Mouse (Mus musculus) retina, postnatal 1 day (tissue): ENCODE results near the gene Eml6.
A peak's percentile ranks its signal among the peaks of the same experiment; 100 is the strongest.
"Not testable (repeated sequence)": the region's sequence is repeated elsewhere in the genome, so short reads cannot be mapped to it uniquely, and the experiment has no call there.

Experiments used
- DNase-seq: peaks from one replicate; pipeline ENCODE4 v3.0.0-alpha.2; 2012

The Eml6 gene

DNA sequence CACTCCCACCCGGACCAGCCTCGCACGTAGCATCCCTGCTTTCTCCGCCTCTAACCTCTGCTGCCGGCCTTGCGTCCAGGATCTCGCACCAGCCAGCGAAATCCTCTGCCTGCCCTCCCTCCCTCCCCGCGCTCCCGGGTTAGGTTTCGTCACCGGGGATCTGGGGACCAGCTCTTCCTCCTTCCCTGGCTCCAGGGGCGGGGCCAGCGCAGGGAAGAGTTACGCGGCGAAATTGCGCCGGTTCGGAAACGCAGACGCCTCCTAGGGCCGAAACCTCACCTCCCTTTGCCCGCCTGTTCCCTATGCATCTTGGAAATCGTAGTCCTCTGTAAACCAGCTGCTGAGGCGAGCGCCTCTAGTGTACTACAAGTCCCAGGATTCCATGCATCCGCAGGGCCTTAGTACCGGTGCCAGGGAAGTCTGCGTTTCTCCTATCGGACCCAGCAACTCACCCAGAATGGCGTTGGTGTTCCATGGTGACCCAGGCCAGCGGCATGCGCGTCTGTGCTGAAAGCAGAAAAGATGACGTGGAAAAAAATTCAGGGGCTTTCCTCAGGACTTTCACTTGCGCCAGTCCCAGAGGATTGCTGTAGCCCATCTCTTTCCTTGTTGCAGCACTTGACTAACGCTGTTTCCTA lies at the start of gene Eml6:
Gene Eml6, minus strand, starts transcription at position 199 of the 638 bp plus-strand sequence.
- DNase-seq: peak; percentile 99

DNA sequence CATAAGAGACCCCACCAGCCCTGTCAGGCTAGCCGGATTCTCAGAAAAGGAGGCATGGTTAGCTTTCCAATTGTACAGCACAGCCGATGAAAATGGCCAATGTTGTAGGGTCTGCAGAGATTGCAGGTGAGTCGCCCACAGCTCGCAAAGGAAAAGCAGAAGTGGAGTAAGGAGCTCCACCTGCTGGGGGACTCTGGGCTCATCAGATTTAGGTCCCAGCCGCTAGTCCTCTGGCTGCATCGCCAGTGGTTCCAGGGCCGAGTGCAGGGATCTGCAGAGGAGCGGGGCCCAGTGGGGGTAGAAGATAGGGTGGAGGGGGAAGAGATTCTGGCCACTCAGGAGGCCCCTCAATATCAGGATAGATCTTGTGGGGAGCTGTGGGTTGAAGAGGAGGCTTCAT lies 31.5 kb upstream of the Eml6 start:
- peak; percentile 47 for DNase-seq

DNA sequence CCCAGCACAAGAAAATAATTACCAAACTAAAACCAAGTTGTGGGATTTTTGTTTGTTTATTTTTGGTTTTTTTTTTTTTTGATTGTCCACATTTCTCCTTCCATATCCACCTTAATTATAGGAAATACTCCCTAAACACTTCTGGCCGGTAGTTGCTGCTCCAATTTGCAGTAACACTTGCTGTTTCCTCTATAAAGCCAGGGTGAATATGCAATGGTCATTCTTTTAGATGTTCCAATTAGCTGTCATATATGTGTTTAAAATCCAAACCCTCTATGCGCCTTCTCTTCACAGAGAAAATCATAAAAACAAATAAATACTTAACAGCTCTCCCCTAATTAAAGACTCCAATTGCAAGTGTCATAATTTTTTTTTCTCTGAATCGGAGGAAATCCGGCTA lies 689 bp downstream of the Eml6 start:
- no peak for DNase-seq

DNA sequence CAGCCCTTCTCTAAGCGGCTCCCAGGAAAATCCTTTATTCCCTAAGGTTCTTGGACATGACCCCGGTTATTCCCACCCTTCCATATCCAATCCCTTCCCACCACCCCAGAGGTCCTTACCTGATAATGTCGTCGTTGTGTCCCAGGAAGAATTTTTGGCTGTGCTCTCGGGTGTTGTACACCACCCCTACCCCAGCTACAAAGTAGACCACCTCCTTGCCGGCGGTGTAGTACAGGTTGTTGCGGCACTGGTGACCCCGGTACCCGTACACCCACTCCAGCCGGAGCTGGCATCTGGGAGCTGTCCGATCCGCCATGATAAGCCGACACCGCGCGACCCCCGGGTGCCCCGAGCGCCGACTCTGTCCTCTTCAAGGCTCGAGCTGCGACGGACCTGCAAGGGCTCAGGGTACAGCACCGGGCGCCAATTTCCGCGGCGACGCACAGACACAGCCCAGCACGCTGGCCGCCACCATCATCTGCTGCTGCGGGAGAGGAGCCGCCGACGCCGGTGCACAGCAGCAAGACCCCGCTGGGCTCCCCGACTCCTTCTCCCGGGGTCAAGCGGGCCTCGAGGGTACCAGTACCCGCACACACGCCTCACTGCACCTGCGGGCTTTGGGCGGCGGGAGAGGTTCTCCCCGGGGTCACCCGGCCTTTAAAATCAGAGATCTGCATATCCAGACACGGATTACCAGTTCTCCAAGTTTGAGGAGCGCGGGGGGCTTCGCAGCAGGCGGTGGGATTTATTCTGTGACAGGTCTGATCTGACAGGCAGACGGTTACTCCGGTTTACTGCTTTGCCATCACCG lies 1.4 kb downstream of the Eml6 start:
- peak; percentile 68 for DNase-seq

DNA sequence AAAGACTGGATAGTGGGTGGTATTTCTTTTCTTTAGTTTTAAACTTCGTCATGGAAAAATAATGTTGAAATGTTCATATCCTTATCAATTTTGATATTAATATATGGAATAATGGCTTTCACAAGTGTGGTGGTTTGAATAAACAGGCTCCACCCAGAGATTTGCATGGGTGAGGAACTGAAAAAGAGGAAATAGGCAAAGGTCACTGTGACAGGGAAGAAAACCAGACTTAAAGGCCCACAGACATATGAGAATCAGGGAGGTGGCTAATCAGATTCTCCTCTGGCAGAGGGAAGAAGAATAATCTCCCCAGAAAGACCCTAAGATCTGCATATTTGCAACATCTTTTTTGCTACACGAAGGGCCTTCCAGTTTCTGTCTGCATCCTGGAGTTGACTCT lies 39.6 kb downstream of the Eml6 start:
- no peak for DNase-seq

DNA sequence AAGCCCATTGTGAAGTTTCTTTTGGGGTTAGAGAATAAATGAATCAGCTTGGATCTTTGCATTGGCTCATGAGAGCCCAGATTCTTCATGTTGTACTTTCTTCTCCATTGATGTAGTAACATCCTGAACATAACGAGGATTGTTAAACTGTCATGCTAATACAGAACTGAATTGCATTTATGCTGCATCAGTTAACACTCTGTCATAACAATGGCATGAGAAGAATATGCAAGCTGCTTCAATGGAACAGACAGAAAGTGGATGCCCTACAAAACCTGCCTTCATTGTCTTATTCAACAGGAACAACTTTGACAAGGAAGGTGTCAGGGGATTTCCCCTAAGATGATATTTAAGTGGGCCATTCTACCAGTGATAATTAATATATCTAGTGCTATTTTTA lies 57.0 kb downstream of the Eml6 start:
- peak; percentile 82 for DNase-seq

DNA sequence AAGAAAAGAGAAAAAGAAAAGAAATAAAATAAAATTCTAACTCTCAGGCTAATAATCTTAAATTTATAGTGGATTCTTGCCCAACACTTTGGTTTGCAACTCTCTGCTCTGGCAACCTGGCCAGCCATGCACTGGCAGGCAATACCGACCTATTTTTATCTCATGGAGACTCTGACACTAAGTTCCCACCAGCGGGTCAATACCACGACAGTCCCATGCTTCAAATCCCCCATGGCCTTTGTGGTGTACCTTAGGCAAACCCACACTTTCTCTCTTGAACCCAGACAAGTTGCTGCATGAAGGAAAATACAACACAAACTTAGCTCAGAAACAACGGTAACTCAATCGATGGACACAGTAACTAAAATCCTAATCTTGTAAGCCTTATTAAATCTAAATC lies 66.5 kb downstream of the Eml6 start:
- DNase-seq: no peak

DNA sequence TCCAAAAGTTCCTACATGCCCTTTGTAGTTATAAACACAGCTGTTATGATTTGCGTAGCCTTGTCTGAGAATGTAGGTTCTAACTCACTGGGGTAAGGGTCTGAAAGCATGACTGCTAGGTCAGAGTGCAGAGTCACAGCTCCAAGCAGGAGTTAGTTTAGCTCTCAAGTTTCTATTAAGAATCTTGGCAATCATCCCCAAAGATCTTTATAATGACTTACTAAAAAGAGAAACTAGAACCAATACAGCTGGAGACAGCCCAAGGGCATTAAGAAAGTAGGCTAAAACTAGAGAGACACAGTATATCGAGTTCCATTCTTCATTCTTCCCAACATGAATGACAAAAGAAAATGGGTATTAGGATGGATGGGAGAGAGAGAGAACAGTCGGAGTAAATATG lies 81.2 kb downstream of the Eml6 start:
- no peak for DNase-seq

DNA sequence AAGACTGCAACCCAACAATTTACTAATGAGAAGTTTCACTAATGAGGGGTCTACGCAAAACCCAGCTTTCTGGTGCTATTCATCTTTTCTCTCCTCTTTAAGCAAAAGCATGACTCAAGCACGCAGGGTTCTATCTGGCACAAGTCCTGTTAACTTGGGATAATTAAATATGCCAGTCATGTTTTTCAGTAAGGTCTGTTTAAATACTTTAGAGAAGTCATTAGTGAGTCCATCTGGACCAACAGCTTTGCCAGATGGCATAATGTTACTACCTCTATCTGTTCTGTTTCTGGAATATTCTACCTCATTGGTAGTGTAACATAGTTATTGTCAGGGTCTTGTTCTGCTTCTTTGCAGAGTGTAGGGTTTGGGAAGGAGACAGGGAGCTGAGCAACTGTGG lies 101.5 kb downstream of the Eml6 start:
- peak; percentile 4 for DNase-seq

DNA sequence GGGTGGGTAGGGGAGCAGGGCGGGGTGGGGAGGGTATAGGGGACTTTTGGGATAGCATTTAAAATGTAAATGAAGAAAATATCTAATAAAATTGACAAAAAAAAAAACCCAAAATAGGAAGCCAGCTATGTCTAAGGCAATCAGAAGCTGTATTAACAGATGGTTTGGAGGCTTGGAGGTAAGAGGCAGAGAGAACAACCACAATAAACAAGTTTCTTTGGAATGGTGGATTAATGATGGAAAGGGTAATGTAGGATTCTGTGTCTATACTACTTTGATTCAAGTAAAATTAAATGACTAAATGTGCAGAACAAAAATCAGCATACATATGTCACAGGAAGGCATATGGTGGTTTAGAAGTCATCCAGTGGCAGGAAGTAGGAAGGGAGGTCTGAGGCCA lies 102.0 kb downstream of the Eml6 start:
- DNase-seq: no peak

DNA sequence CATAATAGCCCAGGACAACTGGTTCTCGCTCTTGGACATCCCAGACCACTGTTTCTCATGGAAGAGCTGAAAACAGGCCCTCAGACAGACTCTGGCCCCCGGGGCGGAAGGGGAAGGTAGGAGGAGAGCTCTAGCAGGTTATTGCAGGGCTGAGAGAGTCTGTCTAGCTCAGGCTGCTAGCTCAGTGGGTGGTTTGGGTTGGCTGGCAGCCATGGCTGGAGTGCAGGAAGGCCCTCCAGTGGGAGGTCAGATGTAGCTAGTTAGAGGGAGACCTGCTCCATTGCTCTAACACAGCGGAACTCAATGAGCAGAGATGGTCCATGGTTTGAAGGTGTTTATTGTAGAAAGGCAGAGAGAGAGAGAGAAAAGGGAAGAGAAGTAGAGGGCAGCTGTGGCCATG lies 112.7 kb downstream of the Eml6 start:
- DNase-seq: no peak

DNA sequence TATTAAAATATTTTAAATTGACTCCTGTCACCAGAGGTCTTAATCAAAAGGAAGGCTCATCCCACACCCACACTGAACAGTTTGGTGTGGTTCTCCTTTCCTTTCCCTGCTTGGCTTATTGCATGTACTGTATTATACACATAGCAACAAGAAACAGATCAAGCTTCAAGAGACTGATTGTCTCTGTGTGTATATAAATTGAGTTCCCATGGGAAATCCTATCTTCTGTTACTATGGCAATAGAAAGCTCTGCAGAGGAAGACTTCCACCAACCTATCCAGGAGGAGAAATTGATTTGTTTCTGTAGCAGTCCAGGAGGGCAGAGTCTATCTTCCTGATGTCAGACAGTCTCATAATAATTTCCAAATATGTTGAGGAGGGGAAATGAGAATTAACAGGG lies 116.5 kb downstream of the Eml6 start:
- no peak for DNase-seq

DNA sequence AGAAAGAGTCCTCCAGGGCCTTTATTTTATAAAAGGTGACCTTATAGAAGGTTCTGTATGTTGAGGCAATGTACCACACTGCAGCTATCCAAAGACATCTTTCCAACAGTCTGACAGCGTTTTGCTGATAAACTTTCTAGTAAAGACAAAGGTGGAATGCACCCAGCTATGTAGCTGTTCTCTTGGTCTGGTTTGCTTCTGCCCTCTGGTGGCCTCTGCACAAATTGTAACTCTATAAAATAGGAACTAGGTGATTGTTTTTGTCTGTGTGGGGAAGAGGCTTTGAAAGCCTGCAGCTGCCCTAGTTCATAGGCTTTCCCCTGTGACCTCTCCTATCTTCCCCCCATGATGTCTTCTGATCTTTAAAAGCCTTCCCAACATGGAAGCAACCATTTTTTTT lies 140.7 kb downstream of the Eml6 start:
- DNase-seq: peak; percentile 83

DNA sequence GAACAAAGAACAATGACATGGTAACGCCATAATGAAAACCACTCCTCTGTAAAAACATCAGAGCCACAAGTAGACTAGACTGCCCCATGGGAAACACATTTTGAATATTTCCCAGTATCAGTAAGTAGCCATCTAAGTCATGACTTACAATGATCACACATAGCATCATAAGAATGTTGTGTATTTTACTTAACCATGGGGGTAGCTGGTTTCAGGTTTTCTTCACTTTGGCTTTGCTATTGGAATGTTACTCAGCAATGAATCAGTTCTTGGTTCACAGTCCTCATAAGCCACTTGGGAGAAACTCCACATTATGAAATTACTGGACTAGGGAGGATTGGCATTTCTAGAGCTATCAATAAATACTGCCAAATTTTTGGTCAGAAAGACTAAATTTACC lies 141.5 kb downstream of the Eml6 start:
- DNase-seq: no peak

DNA sequence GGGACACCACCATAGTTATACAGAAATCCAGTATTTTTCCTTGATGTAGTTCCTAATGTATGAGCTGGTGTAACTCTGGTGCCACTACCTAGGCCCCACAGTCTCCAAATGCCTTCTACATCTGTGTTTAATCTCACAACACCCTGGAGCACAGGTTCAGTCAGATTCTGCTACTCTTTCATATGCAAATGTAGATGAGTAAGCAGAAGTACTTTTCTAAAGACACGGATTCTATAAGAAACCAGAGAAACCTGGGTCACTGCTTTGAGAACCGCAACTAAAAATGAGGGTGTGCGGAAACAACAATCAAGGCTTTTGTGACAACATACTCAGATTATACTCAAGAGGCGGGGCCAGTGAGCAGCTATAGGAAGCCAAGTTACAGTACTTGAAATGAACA lies 142.8 kb downstream of the Eml6 start:
- DNase-seq: no peak

DNA sequence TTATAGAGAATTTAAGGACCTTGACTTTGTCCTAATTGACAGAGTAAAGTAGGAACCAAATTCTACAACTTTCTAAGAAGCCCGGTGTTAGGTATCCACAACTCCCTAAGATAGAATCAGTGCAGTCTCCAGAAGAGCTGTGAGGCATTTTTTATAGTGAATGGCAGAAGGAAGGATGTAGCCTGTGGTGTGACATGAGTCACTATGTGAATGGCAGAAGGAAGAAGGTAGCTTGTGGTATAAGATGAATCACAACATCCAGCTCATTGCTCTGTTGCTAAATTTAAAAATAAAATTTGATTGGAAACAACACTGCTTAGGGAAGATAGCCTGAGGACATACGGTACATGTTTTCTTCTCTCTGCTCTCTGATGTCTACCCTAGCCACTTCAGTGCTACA lies 146.2 kb downstream of the Eml6 start:
- no peak for DNase-seq

DNA sequence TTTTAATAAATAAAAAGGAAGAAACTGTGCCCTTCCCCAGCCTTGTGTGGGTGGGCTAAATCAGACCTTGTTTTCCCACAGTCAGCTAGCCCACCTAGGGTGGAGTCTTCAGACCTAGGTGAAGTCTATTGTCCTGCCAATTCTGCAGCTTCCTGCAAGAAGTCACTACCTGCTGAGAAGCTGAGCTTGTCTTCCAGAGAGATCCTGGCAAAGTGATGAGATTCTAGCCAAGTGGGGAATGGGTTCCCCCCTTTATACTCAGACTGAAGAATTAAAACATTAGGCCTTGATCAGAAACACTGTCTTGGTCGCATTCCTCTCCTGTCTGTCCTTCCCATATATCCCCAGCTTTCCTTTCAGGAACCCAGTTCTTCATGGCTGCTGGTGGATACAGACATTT lies 147.9 kb downstream of the Eml6 start:
- no peak for DNase-seq

DNA sequence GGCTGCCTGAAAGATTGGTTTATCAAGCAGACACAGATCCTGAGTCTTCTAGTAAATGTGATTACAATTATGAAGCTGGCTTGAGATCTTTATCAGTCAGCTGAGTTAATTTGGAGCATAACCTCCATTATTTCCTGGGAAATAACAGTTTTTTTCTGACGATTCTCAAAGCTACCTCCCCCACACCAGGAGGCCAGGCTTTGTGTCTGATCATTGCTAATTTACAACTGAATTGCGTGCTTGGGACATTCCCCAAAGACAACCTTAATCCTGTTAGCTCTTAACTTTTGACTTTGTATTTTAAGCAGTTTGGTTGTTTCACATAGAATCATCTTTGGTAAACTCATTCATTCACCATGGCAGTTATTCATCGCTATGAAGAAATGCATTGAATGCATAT lies 148.6 kb downstream of the Eml6 start:
- DNase-seq: no peak

DNA sequence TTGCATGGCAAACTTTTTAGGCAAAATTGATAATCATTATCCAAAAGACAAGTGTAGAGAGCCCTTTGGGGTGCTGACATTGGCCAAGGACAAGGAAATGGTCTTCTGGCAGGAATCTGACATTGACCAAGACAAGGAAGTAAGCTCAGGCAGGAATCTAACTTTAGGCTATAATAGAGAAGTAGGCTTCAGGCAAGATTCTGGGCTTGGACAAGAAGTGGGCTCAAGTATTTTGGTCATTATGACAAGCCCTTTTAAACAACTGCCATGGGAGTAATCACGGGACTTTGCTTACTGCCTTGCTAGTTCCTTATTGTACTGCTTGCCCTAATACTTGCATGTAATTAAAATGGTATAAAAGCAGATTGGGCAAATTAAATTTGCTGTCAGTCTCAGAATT lies 151.1 kb downstream of the Eml6 start:
- DNase-seq: not testable (repeated sequence)

DNA sequence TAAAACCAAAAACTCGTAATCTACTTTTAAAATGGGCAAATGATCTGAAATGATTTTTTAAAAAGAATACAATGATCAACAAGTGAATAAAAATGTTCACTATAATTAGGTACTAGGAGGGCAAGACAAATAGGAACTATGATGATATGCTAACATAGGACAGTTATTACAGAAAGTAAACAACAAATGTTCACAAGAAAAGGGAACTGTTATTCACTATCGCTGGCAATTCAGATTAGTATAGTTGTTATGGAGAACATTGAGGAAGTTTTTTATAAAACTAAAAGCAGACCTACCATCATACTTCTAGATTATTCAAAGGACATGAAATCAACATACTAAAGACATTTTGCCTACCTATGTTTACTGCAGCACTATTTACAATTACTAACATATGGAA lies 155.7 kb downstream of the Eml6 start:
- DNase-seq: no peak

DNA sequence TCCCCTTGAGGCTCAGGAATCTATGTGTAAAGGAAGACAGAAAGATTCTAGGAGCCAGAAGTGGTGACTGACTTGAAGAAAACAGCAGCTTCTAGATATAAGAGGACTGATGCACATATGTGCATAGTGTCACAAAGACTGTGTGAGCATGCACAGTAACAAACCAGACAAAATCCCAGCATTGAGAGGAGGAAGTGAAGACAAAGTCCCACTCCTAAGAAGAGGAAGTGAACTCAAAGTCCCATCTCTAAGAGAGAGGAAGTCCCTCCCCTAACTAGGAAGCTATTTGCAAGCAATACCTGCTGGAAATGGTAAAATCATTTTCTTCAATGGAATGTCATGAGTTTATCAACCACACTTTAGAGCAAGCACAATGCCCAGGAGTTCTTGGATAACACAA lies 161.6 kb downstream of the Eml6 start:
- DNase-seq: no peak

DNA sequence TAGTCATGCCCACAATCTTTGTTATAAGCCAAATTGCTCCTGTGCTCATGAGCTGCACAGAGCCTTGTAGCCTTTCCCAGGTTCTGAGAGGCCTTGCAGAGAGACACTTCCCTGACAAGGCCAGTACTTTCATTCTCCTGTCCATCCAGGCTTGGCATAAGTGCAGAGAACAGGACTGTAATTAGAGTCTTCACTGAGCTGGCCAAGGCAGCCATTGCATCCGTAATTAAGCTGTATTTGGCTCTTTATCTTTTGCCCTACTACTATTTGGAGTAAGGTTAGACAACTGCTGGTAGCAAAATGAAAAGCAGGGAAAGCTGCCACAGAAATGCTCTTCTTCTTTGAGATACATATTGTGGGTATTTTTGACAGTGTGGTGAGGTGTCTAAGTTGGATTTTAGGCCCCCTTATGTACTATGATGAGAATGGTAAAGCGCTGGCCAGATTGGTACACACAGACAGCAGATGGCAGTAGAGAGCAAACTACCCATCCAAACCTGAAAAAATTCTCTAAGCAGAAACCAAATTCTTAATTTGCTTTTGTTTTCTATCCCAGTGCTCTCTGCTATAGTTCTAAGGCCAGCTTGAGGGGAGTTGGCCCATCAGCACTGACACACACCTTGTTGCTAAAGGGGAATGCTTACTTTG lies 164.0 kb downstream of the Eml6 start:
- DNase-seq: peak; percentile 63

DNA sequence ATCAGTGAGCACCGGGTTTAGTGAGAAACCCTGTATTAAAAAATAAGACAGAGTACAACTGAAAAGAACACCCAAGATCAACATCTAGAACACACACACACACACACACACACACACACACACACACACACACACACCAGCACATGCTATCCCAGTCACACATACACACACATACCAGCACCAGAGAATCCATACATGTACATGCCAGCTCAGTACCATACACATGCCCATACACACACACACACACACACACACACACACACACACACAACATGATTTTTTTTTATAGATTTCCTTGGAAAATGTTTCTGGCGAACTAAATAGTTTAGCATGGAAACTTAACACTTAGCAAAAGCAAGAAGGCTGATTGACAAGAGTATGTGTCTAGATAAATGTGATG lies 164.8 kb downstream of the Eml6 start:
- no peak for DNase-seq

DNA sequence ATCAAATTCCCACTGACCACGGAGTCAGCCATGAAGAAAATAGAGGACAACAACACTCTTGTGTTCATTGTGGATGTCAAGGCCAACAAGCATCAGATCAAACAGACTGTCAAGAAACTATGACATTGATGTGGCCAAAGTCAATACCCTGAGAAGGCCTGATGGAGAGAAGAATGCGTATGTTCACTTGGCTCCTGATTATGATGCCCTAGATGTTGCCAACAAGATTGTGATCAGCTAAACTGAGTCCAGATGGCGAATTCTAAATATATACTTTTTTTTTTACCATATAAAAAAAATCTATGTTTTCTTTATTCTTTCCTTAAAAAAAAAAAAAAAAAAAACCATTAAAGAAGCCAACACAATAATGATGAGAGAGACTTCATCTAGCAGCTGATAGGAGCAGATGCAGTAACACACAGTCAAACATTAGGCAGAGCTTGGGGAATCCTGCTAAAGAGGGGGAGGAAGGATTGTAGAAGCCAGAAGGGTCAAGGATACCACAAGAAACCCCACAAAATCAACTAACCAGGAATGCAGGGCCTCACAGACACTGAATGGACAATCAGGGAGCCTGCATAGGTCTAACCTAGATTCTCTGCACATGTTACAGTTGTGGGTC lies 185.1 kb downstream of the Eml6 start:
- no peak for DNase-seq
